Mouse (Mus musculus) C2C12 (cell line): ENCODE measurements around the gene Dagla. TPM values are rescaled to one million over a fixed set of nuclear protein-coding genes. Genes with fewer than 3 reads are reported as not detected.
A peak's percentile ranks its signal among the peaks of the same experiment; 100 is the strongest.

Experiments
- H3K27me3 ChIP-seq: one replicate; pipeline ENCODE4 v1.6.1; 2011; ENCODE audit not compliant: control insufficient read depth, insufficient read depth, insufficient read length
- H3K36me3 ChIP-seq: one replicate; pipeline ENCODE4 v1.6.1; 2011; ENCODE audit not compliant: control insufficient read depth, insufficient read depth
- H3K4me3 ChIP-seq: one replicate; pipeline ENCODE4 v1.5.1; 2011; ENCODE audit warnings: mild to moderate bottlenecking, control low read depth; ENCODE audit not compliant: poor library complexity, insufficient read depth, severe bottlenecking
- H3K79me2 ChIP-seq: one replicate; pipeline ENCODE4 v1.6.1; 2011; ENCODE audit not compliant: control insufficient read depth, insufficient read depth
- H3K79me3 ChIP-seq: one replicate; pipeline ENCODE4 v1.6.1; 2011; ENCODE audit warnings: low read depth, control low read depth
- H3ac ChIP-seq: one replicate; pipeline ENCODE3; 2011; ENCODE audit warnings: low read depth; ENCODE audit not compliant: control insufficient read depth, insufficient read length
- CEBPB ChIP-seq: IDR thresholded peaks from one replicate; pipeline ENCODE4 v1.6.1; 2011; ENCODE audit warnings: low read depth, mild to moderate bottlenecking, control low read depth, moderate library complexity
- CTCF ChIP-seq: IDR thresholded peaks from one replicate; pipeline ENCODE4 v1.5.1; 2011; ENCODE audit not compliant: control insufficient read depth, insufficient read depth, insufficient read length
- FOSL1 ChIP-seq: IDR thresholded peaks from one replicate; pipeline ENCODE4 v1.8.0; 2011; ENCODE audit warnings: mild to moderate bottlenecking, low read length; ENCODE audit not compliant: poor library complexity, insufficient read depth, severe bottlenecking
- MAX ChIP-seq: IDR thresholded peaks from one replicate; pipeline ENCODE4 v1.6.1; 2011; ENCODE audit warnings: mild to moderate bottlenecking, control low read depth
- MYOD1 ChIP-seq: IDR thresholded peaks from one replicate; pipeline ENCODE4 v1.6.1; 2011; ENCODE audit warnings: low read depth; ENCODE audit not compliant: control insufficient read depth, insufficient read length
- MYOG ChIP-seq: IDR thresholded peaks from one replicate; pipeline ENCODE4 v1.6.1; 2011; ENCODE audit not compliant: control insufficient read depth, insufficient read length; ENCODE audit errors: extremely low read depth
- USF1 ChIP-seq: IDR thresholded peaks from one replicate; pipeline ENCODE4 v1.6.1; 2011; ENCODE audit warnings: low read depth, mild to moderate bottlenecking, control low read depth, moderate library complexity
- polyA plus RNA-seq: library from polyadenylated mRNA; unstranded; fragments of >200 nt; fragmentation: generic; extraction: Trizol; gene quantifications from one replicate; pipeline ENCODE4 v1.2.1, GENCODE M21; 2012; ENCODE audit warnings: missing spikeins

The Dagla gene
- polyA plus RNA-seq, 1 experiment, result 8.3 TPM

GRCm38 (mm10) chr19:10247165-10247564, 57.5 kb downstream of the Dagla start:
- Histone ChIP-seq H3K4me3 (no peak overlapping the region), H3K27me3 (no peaks in the 10 kb centered on the region), H3K79me3 (no peaks in the 10 kb centered on the region), H3ac (peak overlapping the region; percentile 2), H3K79me2 (no peaks in the 10 kb centered on the region), H3K36me3 (no peaks in the 10 kb centered on the region)
- TF ChIP-seq CTCF, result no peak
- no peak for TF ChIP-seq CEBPB
- no peak for TF ChIP-seq MAX
- TF ChIP-seq MYOG, result no peak
- no peak for TF ChIP-seq MYOD1
- TF ChIP-seq FOSL1, result no peak
- TF ChIP-seq USF1, result no peak

- H3ac ChIP-seq, result no peak overlapping the region
- no peak overlapping the region for H3K4me3 ChIP-seq
- no peaks in the 10 kb centered on the region for H3K27me3 ChIP-seq
- H3K79me2 ChIP-seq, result no peaks in the 10 kb centered on the region
- peak; percentile 73 for TF ChIP-seq CTCF
- TF ChIP-seq MYOG, result no peak
- no peaks in the 10 kb centered on the region for H3K79me3 ChIP-seq
- no peaks in the 10 kb centered on the region for H3K36me3 ChIP-seq
These were observed 60.5 kb downstream of the Dagla start for GRCm38 (mm10) chr19:10244183-10244582.

DNA sequence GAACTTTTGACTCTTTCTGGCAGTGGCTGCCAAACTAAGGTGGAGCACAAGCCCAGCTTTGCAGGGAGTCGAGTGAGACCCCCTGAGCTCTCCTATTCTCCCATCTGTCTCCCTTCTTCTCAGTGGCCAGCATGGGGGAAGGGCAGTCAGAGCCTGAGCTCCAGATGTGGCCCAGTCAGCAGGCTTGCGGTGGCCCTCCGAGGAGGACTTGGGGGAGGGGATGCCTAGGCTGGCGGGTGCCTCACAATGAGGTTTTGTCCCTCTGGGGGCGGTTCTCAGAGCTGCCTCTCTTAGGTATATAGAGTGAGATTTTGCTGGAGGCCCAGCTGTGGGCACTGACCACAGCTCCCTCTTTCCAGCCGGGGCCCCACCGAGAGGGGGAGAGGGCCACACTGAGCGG, 61.8 kb downstream of the Dagla start:
- Histone ChIP-seq H3K4me3 (no peak overlapping the region), H3K79me2 (no peaks in the 10 kb centered on the region), H3K27me3 (no peaks in the 10 kb centered on the region), H3ac (no peak overlapping the region), H3K79me3 (no peaks in the 10 kb centered on the region), H3K36me3 (no peaks in the 10 kb centered on the region)
- TF ChIP-seq USF1 (no peak), CEBPB (no peak), FOSL1 (no peak), MYOG (no peak), MYOD1 (no peak)

DNA sequence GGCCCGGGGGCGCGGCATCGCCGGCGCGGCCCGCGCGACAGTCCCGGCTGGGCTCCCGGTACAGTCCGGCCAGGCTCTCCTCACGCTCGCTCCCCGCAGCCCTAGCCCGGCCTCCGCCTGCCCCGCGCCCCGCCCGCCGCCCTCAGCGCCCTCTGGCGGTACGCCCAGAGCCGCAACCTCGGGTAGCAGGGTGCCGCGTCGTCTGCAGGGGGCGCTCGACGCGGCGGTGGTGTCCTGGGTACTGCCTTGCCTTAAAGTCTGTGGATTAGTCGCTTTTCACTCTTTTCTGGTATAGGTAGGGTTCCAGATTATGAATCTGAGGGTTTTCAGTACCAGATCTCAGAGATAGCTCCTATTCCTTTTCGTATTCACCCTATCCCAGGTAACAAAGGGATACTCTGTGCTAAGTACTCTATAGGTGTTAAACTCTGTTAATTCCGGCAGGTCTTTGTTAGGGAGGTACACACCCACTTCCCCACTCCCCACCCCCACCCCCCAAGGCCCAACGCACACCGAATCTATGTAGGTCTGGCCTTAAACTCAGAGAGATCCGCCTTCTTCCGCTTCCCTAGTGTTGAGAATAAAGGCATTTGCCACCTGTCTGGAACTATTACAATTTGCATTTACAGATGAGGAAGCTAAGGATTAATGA, 63.9 kb downstream of the Dagla start, which contains the start of gene Myrf:
TSS of gene Myrf (minus strand) at position 95 of the 652 bp plus-strand sequence.
- TF ChIP-seq USF1 (no peak), FOSL1 (no peak), CTCF (peak; percentile 100)
- Histone ChIP-seq H3K27me3 (peaks cover under 1% of the 10 kb centered on the region), H3K36me3 (no peaks in the 10 kb centered on the region), H3K4me3 (no peak within 1 kb of the TSS), H3ac (peak within 1 kb of the TSS; percentile 4), H3K79me3 (no peaks in the 10 kb centered on the region), H3K79me2 (no peaks in the 10 kb centered on the region)

DNA sequence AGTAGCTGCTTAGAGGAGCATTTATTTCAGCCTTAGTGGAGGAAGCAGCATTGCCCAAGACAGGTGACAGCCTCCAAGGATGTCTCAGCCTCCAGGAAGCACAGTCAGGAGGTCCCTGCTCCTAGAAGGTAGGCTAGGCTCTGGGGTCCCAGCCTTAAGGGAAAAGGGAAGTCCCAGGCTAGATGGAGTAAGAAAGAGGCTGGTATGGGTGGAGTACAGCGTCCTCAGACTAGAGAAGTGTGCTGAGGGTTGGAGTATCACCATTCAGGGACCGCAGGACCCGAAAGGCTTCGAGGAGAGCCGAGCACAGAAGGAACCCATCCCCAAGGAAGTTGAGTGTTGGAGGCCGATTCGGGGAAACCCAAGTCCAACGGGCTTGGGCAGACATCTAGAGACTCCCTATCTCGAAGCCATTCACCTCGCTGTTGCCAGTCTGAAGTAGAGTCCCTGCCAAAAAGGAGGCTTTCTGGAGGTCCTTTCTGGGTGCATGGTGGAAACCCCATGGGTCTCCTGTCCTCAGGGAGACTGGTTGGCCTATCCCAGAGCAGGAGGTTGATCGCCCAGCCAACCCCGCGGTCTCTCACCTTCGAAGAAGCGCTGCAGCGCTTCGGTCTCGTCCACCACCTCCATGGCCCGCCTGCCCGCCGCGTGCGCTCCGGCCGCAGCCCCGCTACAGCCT, 64.6 kb downstream of the Dagla start:
- no peaks in the 10 kb centered on the region for H3K79me2 ChIP-seq
- peaks cover 7% of the 10 kb centered on the region for H3K27me3 ChIP-seq
- H3K79me3 ChIP-seq, result no peaks in the 10 kb centered on the region
- H3K4me3 ChIP-seq, result no peak overlapping the region
- H3ac ChIP-seq, result peak overlapping the region; percentile 4
- H3K36me3 ChIP-seq, result no peaks in the 10 kb centered on the region
- TF ChIP-seq MYOG (no peak), MYOD1 (no peak), CEBPB (no peak), MAX (no peak), CTCF (no peak), FOSL1 (no peak), USF1 (no peak)

DNA sequence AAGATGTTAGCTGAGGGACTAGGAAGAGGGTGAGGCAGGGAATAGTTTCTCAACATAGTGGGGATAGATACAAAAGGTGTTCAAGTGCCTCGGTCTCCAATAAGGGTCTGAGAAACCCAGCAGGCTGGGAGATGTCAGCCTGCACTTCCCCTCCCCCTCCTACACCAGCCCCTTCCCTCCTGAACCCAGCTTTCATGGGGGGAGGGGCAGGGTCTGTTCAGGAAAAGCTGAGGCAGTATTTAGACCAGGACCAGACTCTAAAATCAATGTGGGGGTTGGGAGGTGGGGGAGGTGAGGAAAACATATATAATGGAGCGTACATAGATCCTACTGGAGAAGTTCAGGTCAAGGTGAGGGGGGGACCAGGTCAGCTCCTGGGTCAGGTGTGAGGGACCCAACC, 65.3 kb downstream of the Dagla start:
- H3K4me3 ChIP-seq, result no peak overlapping the region
- TF ChIP-seq MYOD1 (no peak), CTCF (no peak), USF1 (no peak), MYOG (no peak), FOSL1 (no peak), CEBPB (no peak), MAX (no peak)
- peaks cover 13% of the 10 kb centered on the region for H3K27me3 ChIP-seq

More for the DNA sequence above, 65.3 kb downstream of the Dagla start:
- H3ac ChIP-seq, result no peak overlapping the region
- no peaks in the 10 kb centered on the region for H3K36me3 ChIP-seq
- no peaks in the 10 kb centered on the region for H3K79me2 ChIP-seq
- no peaks in the 10 kb centered on the region for H3K79me3 ChIP-seq
